Mouse (Mus musculus): ENCODE data around the gene Tst.

DNA sequence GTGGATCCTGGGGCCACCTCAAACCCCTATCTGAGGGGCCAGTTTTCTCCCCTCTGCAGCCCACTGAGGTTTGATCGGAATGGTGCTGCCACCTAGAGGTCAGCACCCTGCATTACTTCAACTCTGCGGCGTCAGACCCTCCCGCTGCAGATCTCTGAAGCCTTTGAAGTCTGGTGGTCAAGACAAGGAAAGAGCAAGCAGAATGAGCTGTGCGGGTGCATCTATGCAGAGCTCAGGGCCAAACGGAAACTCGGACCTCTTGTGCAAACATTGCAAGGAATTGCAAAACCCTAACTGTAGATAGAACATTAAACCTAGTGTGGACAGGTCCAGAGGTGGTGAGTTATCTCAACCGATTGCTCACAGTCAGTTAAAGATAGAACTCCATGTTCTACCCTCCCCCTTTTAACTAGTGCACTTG, 36.8 kb downstream of the Tst start:
- TF ChIP-seq CTCF (IDR thresholded peaks at IDR 0.05; ENCODE audit: low read depth) = peak; percentile 86
- peak; percentile 75 for TF ChIP-seq EP300 (IDR thresholded peaks at IDR 0.05; ENCODE audit: low read depth)
